Mouse (Mus musculus) spleen, adult 2 months (tissue): ENCODE data around the gene Afg1l. TPM values are rescaled to one million over a fixed set of nuclear protein-coding genes. Genes with fewer than 3 reads are reported as not detected.
A peak's percentile ranks its signal among the peaks of the same experiment; 100 is the strongest.

Experiments
- DNase-seq, 2 experiments: peaks; one replicate each; pipeline versions ENCODE4 v3.0.0 to v3.0.0-alpha.2; 2012 to 2021; ENCODE audit warnings: low spot score in 2 of 2, low read depth in 1 of 2
- H3K27ac ChIP-seq: fragments of 200-500 bp; 2 replicates; pipeline ENCODE4 v1.5.1; 2012; ENCODE audit warnings: low read length, inconsistent platforms; ENCODE audit not compliant: insufficient read depth
- H3K27me3 ChIP-seq: fragments of 200-500 bp; 2 replicates; pipeline ENCODE4 v1.6.1; 2012; ENCODE audit warnings: mild to moderate bottlenecking, moderate library complexity, low read length, inconsistent platforms; ENCODE audit not compliant: control insufficient read depth, insufficient read depth
- H3K36me3 ChIP-seq: fragments of 200-500 bp; 2 replicates; pipeline ENCODE4 v1.6.1; 2012; ENCODE audit warnings: mild to moderate bottlenecking, low read length, inconsistent platforms; ENCODE audit not compliant: control insufficient read depth, insufficient read depth
- H3K4me1 ChIP-seq: fragments of 200-500 bp; 2 replicates; pipeline ENCODE4 v1.6.1; 2011; ENCODE audit warnings: inconsistent platforms; ENCODE audit not compliant: control insufficient read depth, insufficient read depth, insufficient read length
- H3K4me3 ChIP-seq: fragments of 200-500 bp; 2 replicates; pipeline ENCODE4 v1.5.1; 2011; ENCODE audit warnings: mild to moderate bottlenecking, inconsistent platforms; ENCODE audit not compliant: insufficient read depth, insufficient read length; ENCODE audit errors: extremely low read depth
- CTCF ChIP-seq: fragments of 200-500 bp; IDR thresholded peaks from 2 replicates; pipeline ENCODE4 v1.5.1; 2011; ENCODE audit warnings: mild to moderate bottlenecking, inconsistent platforms; ENCODE audit not compliant: insufficient read depth, insufficient read length, insufficient replicate concordance; ENCODE audit errors: extremely low read depth
- POLR2A ChIP-seq: fragments of 200-500 bp; IDR thresholded peaks from 2 replicates; pipeline ENCODE4 v1.6.1; 2011; ENCODE audit warnings: low read depth, low read length, inconsistent platforms
- WGBS: fragments of 180-500 bp; shearing (Covaris S2); methylation state at CpG from one replicate; pipeline ENCODE4 v1.1.7; 2018; 5-methylcytosine and 5-hydroxymethylcytosine counted together
- polyA plus RNA-seq: library from polyadenylated mRNA; depleted of rRNA; stranded (reverse); fragments of >200 nt; gene quantifications from 2 replicates; pipeline ENCODE4 v1.2.3, GENCODE M21; 2012

Afg1l gene
- polyA plus RNA-seq, 1 experiment, result 2.1 TPM

GRCm38 (mm10) chr10:42341815-42342457 is 136.4 kb downstream of the Afg1l start:
- H3K36me3 ChIP-seq, result peaks cover 3% of the 10 kb centered on the region
- DNase-seq, result no peak
- TF ChIP-seq CTCF (no peak), POLR2A (no peak)
- no peaks in the 10 kb centered on the region for H3K4me1 ChIP-seq
- no peak overlapping the region for H3K4me3 ChIP-seq
- 92% methylated on average over 11 of the region's 11 CpGs for WGBS
- no peaks in the 10 kb centered on the region for H3K27me3 ChIP-seq
- H3K27ac ChIP-seq, result no peak overlapping the region

GRCm38 (mm10) chr10:42340426-42340793 is 138.0 kb downstream of the Afg1l start:
- WGBS, result 87% methylated on average over 6 of the region's 6 CpGs
- no peaks in the 10 kb centered on the region for H3K27me3 ChIP-seq
- DNase-seq, result no peak
- peaks cover 3% of the 10 kb centered on the region for H3K36me3 ChIP-seq
- H3K27ac ChIP-seq, result no peak overlapping the region
- TF ChIP-seq POLR2A (no peak), CTCF (no peak)
- H3K4me1 ChIP-seq, result no peaks in the 10 kb centered on the region
- H3K4me3 ChIP-seq, result no peak overlapping the region

- Histone ChIP-seq H3K4me3 (no peak overlapping the region), H3K4me1 (no peaks in the 10 kb centered on the region), H3K27ac (no peak overlapping the region), H3K27me3 (no peaks in the 10 kb centered on the region), H3K36me3 (peaks cover 3% of the 10 kb centered on the region)
- no peak for DNase-seq
- no peak for TF ChIP-seq CTCF
- no peak for TF ChIP-seq POLR2A
- WGBS, result 97% methylated on average over 8 of the region's 8 CpGs
Observed at GRCm38 (mm10) chr10:42339773-42340425, 138.5 kb downstream of the Afg1l start.

GRCm38 (mm10) chr10:42338456-42338855 is 139.9 kb downstream of the Afg1l start:
- Histone ChIP-seq H3K36me3 (peaks cover 3% of the 10 kb centered on the region), H3K27ac (no peak overlapping the region), H3K27me3 (no peaks in the 10 kb centered on the region), H3K4me1 (no peaks in the 10 kb centered on the region), H3K4me3 (no peak overlapping the region)
- no peak for DNase-seq
- 94% methylated on average over 9 of the region's 9 CpGs for whole genome bisulfite sequencing
- no peak for TF ChIP-seq POLR2A
- no peak for TF ChIP-seq CTCF

DNA sequence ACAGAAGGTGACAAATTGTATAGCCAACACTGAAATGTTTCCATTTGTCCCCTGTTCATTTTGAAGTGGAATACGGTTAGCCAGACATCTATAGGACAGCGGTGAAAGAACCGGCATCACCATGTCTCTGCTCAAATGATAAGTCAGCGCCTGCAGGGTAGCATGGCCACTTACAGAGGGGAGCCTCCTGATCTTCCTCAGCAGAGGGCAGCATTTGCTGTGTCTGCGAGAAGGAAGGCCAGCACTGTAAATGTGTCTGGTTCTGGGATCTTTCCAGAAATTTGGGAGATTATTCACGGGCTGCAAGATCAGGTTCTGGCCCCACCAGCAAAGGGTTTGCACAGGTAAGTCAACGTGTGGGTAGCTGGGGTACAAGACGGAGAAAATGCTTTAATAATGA is 150.8 kb downstream of the Afg1l start:
- Histone ChIP-seq H3K27me3 (no peaks in the 10 kb centered on the region), H3K27ac (no peak overlapping the region), H3K4me3 (no peak overlapping the region), H3K4me1 (no peaks in the 10 kb centered on the region), H3K36me3 (no peaks in the 10 kb centered on the region; the same call in 1 of the 2 replicates)
- WGBS, result 87% methylated on average over 8 of the region's 8 CpGs
- no peak for DNase-seq
- no peak for TF ChIP-seq POLR2A
- TF ChIP-seq CTCF, result peak; percentile 11; the same call in 1 of the 2 replicates

DNA sequence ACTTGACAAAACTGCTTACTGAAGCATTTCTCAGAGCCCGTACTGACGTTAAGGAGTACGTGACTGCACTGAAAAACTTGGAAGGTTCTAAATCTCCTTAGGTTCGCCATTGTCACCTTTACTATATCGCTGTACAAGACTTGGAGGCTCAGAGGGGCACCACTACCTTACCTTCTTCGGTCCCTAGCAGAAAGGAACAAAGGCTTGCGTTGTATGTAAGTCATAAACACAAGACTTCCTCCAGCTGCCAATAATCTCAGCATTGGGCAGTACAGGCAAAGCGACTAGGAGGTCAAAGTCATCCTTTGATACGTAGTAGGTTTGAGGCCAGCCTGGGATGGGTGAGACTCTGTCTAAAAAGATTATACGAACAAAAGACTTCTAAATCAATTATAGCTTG is 153.1 kb downstream of the Afg1l start:
- H3K27me3 ChIP-seq, result no peaks in the 10 kb centered on the region
- no peak for TF ChIP-seq CTCF
- TF ChIP-seq POLR2A, result no peak
- 95% methylated on average over 10 of the region's 10 CpGs for WGBS
- H3K27ac ChIP-seq, result no peak overlapping the region
- no peak overlapping the region for H3K4me3 ChIP-seq
- no peaks in the 10 kb centered on the region for H3K4me1 ChIP-seq
- no peak for DNase-seq
- peaks cover 2% of the 10 kb centered on the region for H3K36me3 ChIP-seq

- Histone ChIP-seq H3K4me1 (no peaks in the 10 kb centered on the region), H3K36me3 (peaks cover 2% of the 10 kb centered on the region), H3K27me3 (no peaks in the 10 kb centered on the region), H3K27ac (no peak overlapping the region), H3K4me3 (no peak overlapping the region)
- TF ChIP-seq POLR2A, result no peak
- no peak for TF ChIP-seq CTCF
- no peak for DNase-seq
Observed at GRCm38 (mm10) chr10:42323978-42324377, 154.4 kb downstream of the Afg1l start.
